Mouse (Mus musculus) liver, embryonic 16.5 days (tissue): ENCODE results near the gene Slc38a1. TPM values are rescaled to one million over a fixed set of nuclear protein-coding genes. Genes with fewer than 3 reads are reported as not detected.
A peak's percentile ranks its signal among the peaks of the same experiment; 100 is the strongest.

Experiments used
- ATAC-seq: fragments of 200-750 bp; cut with Nextera tagmentation; 2 replicates; pipeline ENCODE4 v1.8.0; 2017; ENCODE audit warnings: low read depth, mild to moderate bottlenecking, moderate number of reproducible peaks, moderate library complexity
- H3K27ac ChIP-seq: fragments of 300-500 bp; sonication (generic); 2 replicates; pipeline ENCODE4 v1.5.1; 2014; ENCODE audit warnings: mild to moderate bottlenecking, low read length
- H3K27me3 ChIP-seq: fragments of 300-500 bp; sonication (generic); 2 replicates; pipeline ENCODE4 v1.6.1; 2014; ENCODE audit warnings: low read depth, low read length, mixed read lengths; ENCODE audit not compliant: control insufficient read depth, insufficient read depth
- H3K36me3 ChIP-seq: fragments of 300-500 bp; sonication (generic); 2 replicates; pipeline ENCODE4 v1.6.1; 2014; ENCODE audit warnings: mild to moderate bottlenecking; ENCODE audit not compliant: control insufficient read depth, insufficient read depth
- H3K4me1 ChIP-seq: fragments of 300-500 bp; sonication (generic); 2 replicates; pipeline ENCODE4 v1.6.1; 2014; ENCODE audit warnings: low read depth, low read length, mixed read lengths; ENCODE audit not compliant: control insufficient read depth
- H3K4me2 ChIP-seq: fragments of 300-500 bp; sonication (generic); 2 replicates; pipeline ENCODE4 v1.6.1; 2014; ENCODE audit warnings: low read depth, low read length, mixed read lengths
- H3K4me3 ChIP-seq: fragments of 300-500 bp; sonication (generic); 2 replicates; pipeline ENCODE4 v1.5.1; 2014; ENCODE audit warnings: low read depth, mild to moderate bottlenecking, low read length
- H3K9ac ChIP-seq: fragments of 300-500 bp; sonication (generic); 2 replicates; pipeline ENCODE4 v1.6.1; 2014; ENCODE audit warnings: low read depth, low read length
- H3K9me3 ChIP-seq: fragments of 300-500 bp; sonication (generic); replicated peaks from 2 replicates; pipeline ENCODE4 v1.6.1; 2016; ENCODE audit warnings: low read length; ENCODE audit not compliant: control insufficient read depth
- WGBS: fragments of 180-500 bp; shearing (Covaris S2); extraction: QIAGEN DNeasy Blood & Tissue Kit; methylation state at CpG from one replicate; pipeline ENCODE4 v1.1.7; 2014; ENCODE audit not compliant: insufficient replicate concordance; 5-methylcytosine and 5-hydroxymethylcytosine counted together
- polyA plus RNA-seq: library from polyadenylated mRNA; unstranded; fragments of >200 nt; fragmentation: Nextera tagmentation; extraction: Ambion mirVana; gene quantifications from 2 replicates; pipeline ENCODE4 v1.2.1, GENCODE M21; 2015

The Slc38a1 gene
- polyA plus RNA-seq, 1 experiment from 2014 or later, result 12.3 TPM

- no peaks in the 10 kb centered on the region; the same call in 1 of the 2 replicates for H3K36me3 ChIP-seq
- WGBS, result 64% methylated on average over 7 of the region's 7 CpGs
- no peak overlapping the region for H3K4me3 ChIP-seq
- H3K9ac ChIP-seq, result no peak overlapping the region
- no peak overlapping the region for H3K27ac ChIP-seq
- H3K9me3 ChIP-seq, result no peaks in the 10 kb centered on the region
- H3K4me2 ChIP-seq, result no peak overlapping the region
- no peak for ATAC-seq
- no peaks in the 10 kb centered on the region for H3K27me3 ChIP-seq
- H3K4me1 ChIP-seq, result no peaks in the 10 kb centered on the region; the same call in 1 of the 2 replicates
These were observed 34.0 kb downstream of the Slc38a1 start for GRCm38 (mm10) chr15:96608671-96609070.

DNA sequence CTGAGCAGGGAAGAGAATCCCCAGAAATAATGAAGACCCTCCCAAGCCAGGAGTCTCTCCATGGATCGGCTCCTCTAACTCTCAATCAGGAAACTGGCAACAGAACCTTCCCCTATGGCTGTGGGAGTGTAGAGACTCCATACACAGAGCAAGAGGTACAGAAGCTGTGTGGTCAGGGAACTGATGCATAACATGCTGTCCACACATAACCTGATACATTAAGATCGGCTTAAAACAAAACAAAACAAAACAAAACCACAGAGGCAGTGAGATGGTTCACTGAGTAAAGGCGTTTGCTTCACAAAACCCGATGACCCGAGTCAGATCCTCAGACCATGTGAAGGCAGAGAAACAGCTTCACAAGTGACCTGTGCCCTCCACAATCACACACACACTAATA, 35.3 kb downstream of the Slc38a1 start:
- Histone ChIP-seq H3K36me3 (no peaks in the 10 kb centered on the region; the same call in 1 of the 2 replicates), H3K27me3 (no peaks in the 10 kb centered on the region), H3K4me2 (no peak overlapping the region), H3K9ac (no peak overlapping the region), H3K4me3 (no peak overlapping the region), H3K27ac (no peak overlapping the region), H3K9me3 (no peaks in the 10 kb centered on the region), H3K4me1 (no peaks in the 10 kb centered on the region; the same call in 1 of the 2 replicates)
- no peak for ATAC-seq
- 82% methylated on average over 5 of the region's 5 CpGs for WGBS

DNA sequence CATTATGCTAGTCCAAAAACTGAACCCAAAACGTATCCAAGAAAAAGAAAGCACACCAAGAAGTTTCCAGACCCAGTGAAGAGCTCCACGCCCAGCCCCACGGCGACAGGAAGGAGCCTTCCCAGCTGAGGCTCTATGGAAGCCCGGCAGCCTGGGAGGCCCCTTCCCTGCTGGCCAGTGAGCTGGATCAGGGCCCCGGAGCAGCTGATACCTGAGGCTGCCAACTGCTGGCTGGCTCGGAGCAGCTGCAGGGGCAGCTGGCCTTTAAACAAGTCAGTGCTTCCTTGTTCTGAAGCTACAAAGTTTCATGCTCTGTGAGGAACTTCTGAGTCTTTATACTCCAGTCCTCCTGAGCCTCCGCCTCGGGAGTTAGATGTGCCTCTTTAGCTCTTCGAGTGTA, 38.4 kb downstream of the Slc38a1 start:
- no peak for ATAC-seq
- no peak overlapping the region for H3K4me2 ChIP-seq
- no peak overlapping the region for H3K9ac ChIP-seq
- no peaks in the 10 kb centered on the region; the same call in 1 of the 2 replicates for H3K4me1 ChIP-seq
- no peak overlapping the region for H3K27ac ChIP-seq
- H3K27me3 ChIP-seq, result no peaks in the 10 kb centered on the region
- no peaks in the 10 kb centered on the region for H3K9me3 ChIP-seq
- peaks cover 4% of the 10 kb centered on the region; the same call in 1 of the 2 replicates for H3K36me3 ChIP-seq
- 78% methylated on average over 10 of the region's 10 CpGs for WGBS
- H3K4me3 ChIP-seq, result no peak overlapping the region

DNA sequence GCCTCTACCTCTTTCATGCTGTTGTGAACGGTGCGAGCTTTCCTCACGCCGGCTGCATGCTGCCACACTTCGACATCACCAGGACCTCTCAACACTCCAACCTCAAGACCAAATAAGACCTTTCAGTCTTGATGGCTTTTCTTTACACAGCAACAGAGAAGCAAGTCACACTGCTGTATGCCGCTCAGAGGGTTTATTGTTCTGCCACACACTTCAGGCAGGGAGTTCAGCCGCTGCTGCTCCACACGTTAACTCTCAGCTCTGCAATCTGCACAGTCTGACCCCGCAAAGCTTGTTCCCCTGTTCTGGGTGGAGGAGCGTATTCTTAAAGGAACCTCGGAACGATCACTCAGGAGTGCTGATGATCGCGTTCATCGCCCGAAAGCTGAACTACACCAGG, 40.7 kb downstream of the Slc38a1 start:
- no peak for ATAC-seq
- no peak overlapping the region for H3K4me3 ChIP-seq
- peaks cover 3% of the 10 kb centered on the region; the same call in 1 of the 2 replicates for H3K4me1 ChIP-seq
- H3K36me3 ChIP-seq, result 0 out of 2 replicates have a peak, but pooled peaks cover 4% of the 10 kb centered on the region
- 88% methylated on average over 16 of the region's 16 CpGs for WGBS
- H3K27me3 ChIP-seq, result no peaks in the 10 kb centered on the region
- H3K27ac ChIP-seq, result no peak overlapping the region
- no peak overlapping the region for H3K9ac ChIP-seq
- no peak overlapping the region for H3K4me2 ChIP-seq
- H3K9me3 ChIP-seq, result no peaks in the 10 kb centered on the region

- H3K27ac ChIP-seq, result 0 out of 2 replicates have a peak overlapping the region, but pooled peaks have one; percentile 5
- H3K9ac ChIP-seq, result no peak overlapping the region
- H3K4me1 ChIP-seq, result peaks cover 3% of the 10 kb centered on the region; the same call in 1 of the 2 replicates
- H3K36me3 ChIP-seq, result 0 out of 2 replicates have a peak, but pooled peaks cover 4% of the 10 kb centered on the region
- WGBS, result 72% methylated on average over 21 of the region's 21 CpGs
- peak overlapping the region; percentile 22; the same call in 1 of the 2 replicates for H3K4me2 ChIP-seq
- H3K9me3 ChIP-seq, result no peaks in the 10 kb centered on the region
- H3K4me3 ChIP-seq, result no peak overlapping the region
- H3K27me3 ChIP-seq, result no peaks in the 10 kb centered on the region
- ATAC-seq, result peak; percentile 69
These were observed 42.6 kb downstream of the Slc38a1 start for GRCm38 (mm10) chr15:96599852-96600781.

GRCm38 (mm10) chr15:96598888-96599578, 43.7 kb downstream of the Slc38a1 start:
- 32% methylated on average over 11 of the region's 11 CpGs for WGBS
- H3K4me1 ChIP-seq, result peaks cover 3% of the 10 kb centered on the region; the same call in 1 of the 2 replicates
- no peak overlapping the region for H3K27ac ChIP-seq
- H3K4me2 ChIP-seq, result no peak overlapping the region
- no peak overlapping the region for H3K4me3 ChIP-seq
- ATAC-seq, result no peak
- H3K9me3 ChIP-seq, result no peaks in the 10 kb centered on the region
- H3K36me3 ChIP-seq, result 0 out of 2 replicates have a peak, but pooled peaks cover 4% of the 10 kb centered on the region
- no peaks in the 10 kb centered on the region for H3K27me3 ChIP-seq
- H3K9ac ChIP-seq, result no peak overlapping the region

- Histone ChIP-seq H3K9me3 (no peaks in the 10 kb centered on the region), H3K4me2 (no peak overlapping the region), H3K27me3 (no peaks in the 10 kb centered on the region), H3K4me3 (no peak overlapping the region), H3K27ac (no peak overlapping the region), H3K9ac (no peak overlapping the region), H3K36me3 (0 out of 2 replicates have a peak, but pooled peaks cover 4% of the 10 kb centered on the region), H3K4me1 (peaks cover 3% of the 10 kb centered on the region; the same call in 1 of the 2 replicates)
- ATAC-seq, result no peak
- WGBS, result 89% methylated on average over 9 of the region's 9 CpGs
These were observed 45.6 kb downstream of the Slc38a1 start for GRCm38 (mm10) chr15:96597116-96597515.

DNA sequence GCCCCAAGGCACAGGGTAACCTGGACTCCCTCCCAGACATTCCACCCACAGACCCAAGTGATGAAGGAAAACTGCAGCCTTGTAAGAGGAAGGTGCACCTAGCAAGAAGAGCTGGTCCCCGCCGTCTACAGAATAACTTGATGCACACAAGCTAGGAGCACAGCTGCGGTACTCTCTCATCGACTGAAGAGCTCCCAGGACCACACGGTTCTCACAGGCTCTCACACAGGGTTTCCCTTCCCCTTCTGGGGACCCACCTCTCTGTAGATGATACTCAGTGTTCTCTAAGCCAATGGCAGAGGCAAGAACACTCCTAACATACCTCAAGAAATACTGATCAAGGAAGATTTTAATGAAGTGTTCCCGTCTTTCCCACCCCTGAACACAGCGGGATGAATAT, 48.4 kb downstream of the Slc38a1 start:
- H3K9me3 ChIP-seq, result no peaks in the 10 kb centered on the region
- peaks cover 3% of the 10 kb centered on the region; the same call in 1 of the 2 replicates for H3K4me1 ChIP-seq
- no peak overlapping the region for H3K4me3 ChIP-seq
- no peak for ATAC-seq
- H3K36me3 ChIP-seq, result no peaks in the 10 kb centered on the region
- no peak overlapping the region for H3K27ac ChIP-seq
- H3K4me2 ChIP-seq, result no peak overlapping the region
- no peaks in the 10 kb centered on the region for H3K27me3 ChIP-seq
- 74% methylated on average over 7 of the region's 7 CpGs for WGBS
- H3K9ac ChIP-seq, result no peak overlapping the region
